Mouse (Mus musculus) stomach, embryonic 15.5 days (tissue): ENCODE data around the gene Itgad. TPM values are rescaled to one million over a fixed set of nuclear protein-coding genes. Genes with fewer than 3 reads are reported as not detected.
"Not testable (repeated sequence)": the region's sequence is repeated elsewhere in the genome, so short reads cannot be mapped to it uniquely, and the experiment has no call there.

Source experiments
- ATAC-seq: fragments of 200-750 bp; cut with Nextera tagmentation; 2 replicates; pipeline ENCODE4 v1.8.0; 2017; ENCODE audit warnings: low read depth, moderate number of reproducible peaks, moderate TSS enrichment; ENCODE audit not compliant: insufficient read depth, low FRiP score
- H3K27ac ChIP-seq: fragments of 300-500 bp; sonication (generic); 2 replicates; pipeline ENCODE4 v1.5.1; 2015; ENCODE audit warnings: mild to moderate bottlenecking, inconsistent platforms
- H3K27me3 ChIP-seq: fragments of 300-500 bp; sonication (generic); replicated peaks from 2 replicates; pipeline ENCODE4 v1.6.1; 2015; ENCODE audit warnings: inconsistent platforms
- H3K36me3 ChIP-seq: fragments of 300-500 bp; sonication (generic); 2 replicates; pipeline ENCODE4 v1.6.1; 2015; ENCODE audit warnings: inconsistent platforms
- H3K4me1 ChIP-seq: fragments of 300-500 bp; sonication (generic); 2 replicates; pipeline ENCODE4 v1.6.1; 2015; ENCODE audit warnings: inconsistent platforms
- H3K4me2 ChIP-seq: fragments of 300-500 bp; sonication (generic); 2 replicates; pipeline ENCODE4 v1.6.1; 2015; ENCODE audit warnings: mild to moderate bottlenecking, inconsistent platforms
- H3K4me3 ChIP-seq: fragments of 300-500 bp; sonication (generic); replicated peaks from 2 replicates; pipeline ENCODE4 v1.5.1; 2015; ENCODE audit warnings: inconsistent platforms
- H3K9ac ChIP-seq: fragments of 300-500 bp; sonication (generic); 2 replicates; pipeline ENCODE4 v1.6.1; 2015; ENCODE audit warnings: inconsistent platforms
- H3K9me3 ChIP-seq: fragments of 300-500 bp; sonication (generic); 2 replicates; pipeline ENCODE4 v1.6.1; 2016; ENCODE audit warnings: inconsistent platforms
- WGBS: fragments of 180-500 bp; shearing (Covaris S2); methylation state at CpG from one replicate; pipeline ENCODE4 v1.1.7; 2015; 5-methylcytosine and 5-hydroxymethylcytosine counted together
- polyA plus RNA-seq: library from polyadenylated mRNA; unstranded; fragments of >200 nt; fragmentation: Nextera tagmentation; extraction: Ambion mirVana; gene quantifications from 2 replicates; pipeline ENCODE4 v1.2.1, GENCODE M21; 2015

Gene Itgad
- polyA plus RNA-seq, 1 experiment from 2014 or later: not detected

DNA sequence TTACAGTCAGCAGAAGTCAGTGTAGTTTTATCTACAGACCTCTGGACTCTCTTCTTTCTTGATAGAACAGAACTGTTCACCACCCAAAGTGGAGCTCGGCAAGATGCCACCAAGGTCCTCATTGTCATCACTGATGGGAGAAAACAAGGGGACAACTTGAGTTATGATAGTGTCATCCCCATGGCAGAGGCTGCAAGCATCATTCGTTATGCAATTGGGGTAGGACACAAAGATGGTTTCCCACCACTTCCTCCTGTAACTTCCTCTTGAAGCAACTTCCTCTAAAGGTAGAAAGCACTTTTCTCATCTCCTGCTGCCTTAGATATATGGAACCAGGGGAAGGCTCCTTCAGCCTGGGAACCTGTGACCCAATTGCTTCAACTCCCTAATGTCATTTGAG lies 20.6 kb upstream of the Itgad start:
- ATAC-seq: no peak
- WGBS: 66% methylated on average over 2 of the region's 2 CpGs
- Histone ChIP-seq H3K4me3 (no peak overlapping the region), H3K36me3 (no peaks in the 10 kb centered on the region), H3K9ac (no peak overlapping the region), H3K4me1 (no peaks in the 10 kb centered on the region), H3K27me3 (no peaks in the 10 kb centered on the region), H3K4me2 (no peak overlapping the region), H3K27ac (no peak overlapping the region), H3K9me3 (no peaks in the 10 kb centered on the region)

DNA sequence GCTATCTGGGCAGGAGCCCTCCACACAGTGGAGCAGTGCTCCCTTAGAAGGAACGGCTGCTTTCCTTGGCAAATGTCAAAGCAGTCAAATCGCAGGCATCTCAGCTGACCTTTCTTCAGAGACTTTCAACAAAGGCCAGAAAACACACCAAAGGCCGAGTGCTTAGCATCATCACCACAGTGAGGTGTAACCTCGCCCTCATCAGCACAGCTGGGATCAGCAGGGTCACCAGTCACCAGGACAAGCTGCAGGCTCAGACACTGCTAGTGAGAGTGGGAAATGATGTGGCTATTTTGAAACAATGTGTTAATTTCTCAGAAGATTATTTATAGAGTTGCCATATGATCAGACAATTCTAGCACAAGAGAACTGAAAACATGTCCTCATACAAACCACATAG lies 17.2 kb upstream of the Itgad start:
- Histone ChIP-seq H3K9me3 (no peaks in the 10 kb centered on the region), H3K27me3 (no peaks in the 10 kb centered on the region), H3K9ac (no peak overlapping the region), H3K4me3 (no peak overlapping the region), H3K36me3 (no peaks in the 10 kb centered on the region), H3K4me2 (no peak overlapping the region), H3K27ac (no peak overlapping the region), H3K4me1 (no peaks in the 10 kb centered on the region)
- ATAC-seq: no peak
- WGBS: 35% methylated on average over 4 of the region's 4 CpGs

DNA sequence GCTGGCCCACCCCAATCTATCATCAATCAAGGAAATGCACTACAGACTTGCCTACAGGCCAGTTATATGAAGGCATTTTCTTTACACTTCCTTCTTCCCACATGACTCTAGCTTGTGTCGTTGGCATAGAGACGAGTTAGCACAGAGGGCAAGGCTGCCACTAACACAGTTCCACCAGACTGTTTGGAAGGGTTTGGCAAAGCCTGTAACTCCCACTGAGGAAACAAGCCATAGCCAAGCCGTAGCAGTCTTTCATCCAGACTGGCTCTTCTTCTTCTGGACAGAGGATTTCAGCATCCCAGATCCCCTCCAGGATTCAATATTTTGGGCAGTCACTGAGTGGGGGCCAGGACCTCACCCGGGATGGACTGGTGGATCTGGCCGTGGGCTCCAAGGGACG lies 14.6 kb upstream of the Itgad start:
- H3K9ac ChIP-seq: no peak overlapping the region
- 92% methylated on average over 6 of the region's 6 CpGs for WGBS
- H3K4me1 ChIP-seq: no peaks in the 10 kb centered on the region
- no peak for ATAC-seq
- no peak overlapping the region for H3K4me2 ChIP-seq
- no peaks in the 10 kb centered on the region for H3K36me3 ChIP-seq
- H3K4me3 ChIP-seq: no peak overlapping the region
- no peak overlapping the region for H3K27ac ChIP-seq
- H3K27me3 ChIP-seq: no peaks in the 10 kb centered on the region
- H3K9me3 ChIP-seq: no peaks in the 10 kb centered on the region

DNA sequence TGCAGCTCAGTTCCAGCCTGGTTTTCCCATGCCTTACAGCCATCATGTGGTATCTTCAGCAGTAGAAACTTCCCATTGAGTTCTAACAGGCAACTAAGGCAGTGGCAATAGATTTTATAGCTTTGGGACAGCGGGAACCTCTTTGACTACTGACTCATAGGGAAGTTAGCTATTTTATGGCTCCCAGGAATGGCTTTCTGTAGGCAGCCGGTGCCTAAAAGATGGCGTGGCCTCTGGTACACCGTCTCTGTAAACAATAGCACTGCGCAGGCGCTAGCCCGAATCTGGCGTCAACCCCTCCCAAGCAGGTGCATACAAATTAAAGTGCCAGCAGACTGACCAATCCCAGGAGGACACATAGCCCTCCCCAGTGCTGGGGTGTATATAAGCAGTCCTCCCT lies 3.2 kb upstream of the Itgad start:
- Histone ChIP-seq H3K27me3 (no peaks in the 10 kb centered on the region), H3K4me3 (no peak overlapping the region), H3K9me3 (no peaks in the 10 kb centered on the region), H3K36me3 (no peaks in the 10 kb centered on the region), H3K9ac (no peak overlapping the region), H3K4me1 (no peaks in the 10 kb centered on the region), H3K4me2 (no peak overlapping the region), H3K27ac (no peak overlapping the region)
- WGBS: 85% methylated on average over 8 of the region's 8 CpGs
- no peak for ATAC-seq

DNA sequence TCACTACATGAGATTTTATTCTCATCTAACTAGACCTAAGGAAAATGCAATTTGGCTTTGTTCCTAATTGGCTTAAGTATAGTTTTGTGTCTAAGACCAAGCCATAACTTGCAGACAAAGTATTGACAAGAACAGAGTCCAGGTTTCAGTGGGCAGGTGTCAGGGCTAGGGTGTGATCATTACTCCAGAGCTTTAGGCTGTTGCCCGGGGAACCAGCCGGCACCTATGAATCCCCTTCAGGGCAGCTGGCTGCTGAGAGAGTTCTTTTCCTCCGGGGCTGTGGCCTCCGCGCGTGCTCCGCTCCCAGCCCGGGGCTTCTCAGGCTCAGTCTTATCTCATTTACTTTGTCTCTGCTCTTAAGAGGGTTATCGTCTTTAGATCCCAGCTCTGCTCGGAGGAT lies 748 bp downstream of the Itgad start:
- ATAC-seq: no peak
- no peaks in the 10 kb centered on the region for H3K27me3 ChIP-seq
- H3K36me3 ChIP-seq: no peaks in the 10 kb centered on the region
- H3K9me3 ChIP-seq: no peaks in the 10 kb centered on the region
- H3K4me2 ChIP-seq: no peak overlapping the region
- no peak overlapping the region for H3K4me3 ChIP-seq
- no peaks in the 10 kb centered on the region for H3K4me1 ChIP-seq
- WGBS: 54% methylated on average over 10 of the region's 10 CpGs
- H3K27ac ChIP-seq: no peak overlapping the region
- no peak overlapping the region for H3K9ac ChIP-seq

DNA sequence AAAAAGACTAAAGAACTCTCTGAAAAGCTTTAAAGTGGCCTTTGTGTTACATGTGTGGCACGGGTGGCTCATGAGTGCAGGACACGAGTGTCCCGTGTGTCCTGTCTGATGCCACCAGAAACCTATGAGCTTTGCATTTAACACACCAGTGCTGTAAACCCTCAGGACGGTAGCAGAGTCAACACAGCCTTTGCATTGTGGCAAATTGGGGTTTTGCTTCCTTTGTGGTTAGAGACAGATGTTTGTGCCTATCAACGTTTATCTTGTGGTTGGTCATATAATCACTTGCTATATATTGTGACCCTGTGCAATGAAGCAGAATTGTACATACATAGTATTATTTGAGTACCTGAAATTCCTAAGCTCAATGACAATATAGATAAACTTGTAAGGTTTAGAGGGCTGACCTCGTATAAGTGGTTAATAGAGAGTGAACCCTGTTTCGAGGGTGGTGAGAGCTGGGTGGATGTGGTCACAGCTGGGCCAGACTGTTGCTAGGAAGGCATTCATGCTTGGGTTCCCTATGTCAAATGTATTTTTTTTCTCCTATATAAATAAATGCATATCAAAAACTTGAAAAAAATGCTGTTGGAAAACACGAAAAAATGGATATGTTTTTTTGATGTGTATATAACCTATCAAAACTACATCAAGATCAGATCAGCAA lies 4.6 kb downstream of the Itgad start:
- WGBS: 66% methylated on average over 8 of the region's 8 CpGs
- H3K9ac ChIP-seq, ATAC-seq, H3K4me3 ChIP-seq, H3K27ac ChIP-seq, H3K4me2 ChIP-seq, H3K4me1 ChIP-seq, H3K9me3 ChIP-seq, H3K27me3 ChIP-seq, H3K36me3 ChIP-seq: not testable (repeated sequence)

DNA sequence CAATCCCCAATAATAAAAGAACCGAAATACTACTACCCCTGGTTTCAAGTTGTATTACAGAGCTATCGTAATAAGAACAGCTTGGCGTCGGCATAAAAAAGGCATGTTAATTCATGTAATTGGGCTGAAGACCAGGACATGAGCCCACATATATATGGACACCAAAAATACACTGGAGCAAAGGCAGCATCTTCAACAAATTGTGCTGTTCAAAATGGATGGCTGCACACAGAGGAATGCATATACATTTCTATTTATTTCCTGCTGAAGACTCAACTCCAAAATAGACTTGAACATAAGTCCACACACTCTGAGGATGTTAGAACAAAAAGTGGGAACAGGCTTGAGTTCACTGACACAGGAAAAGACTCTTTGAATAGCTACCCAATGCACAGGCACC lies 9.8 kb downstream of the Itgad start:
- no peaks in the 10 kb centered on the region for H3K36me3 ChIP-seq
- ATAC-seq: no peak
- 93% methylated on average over 4 of the region's 4 CpGs for WGBS
- no peak overlapping the region for H3K27ac ChIP-seq
- H3K4me2 ChIP-seq: no peak overlapping the region
- no peak overlapping the region for H3K9ac ChIP-seq
- H3K9me3 ChIP-seq: no peaks in the 10 kb centered on the region
- H3K4me1 ChIP-seq: no peaks in the 10 kb centered on the region
- no peak overlapping the region for H3K4me3 ChIP-seq
- no peaks in the 10 kb centered on the region for H3K27me3 ChIP-seq

DNA sequence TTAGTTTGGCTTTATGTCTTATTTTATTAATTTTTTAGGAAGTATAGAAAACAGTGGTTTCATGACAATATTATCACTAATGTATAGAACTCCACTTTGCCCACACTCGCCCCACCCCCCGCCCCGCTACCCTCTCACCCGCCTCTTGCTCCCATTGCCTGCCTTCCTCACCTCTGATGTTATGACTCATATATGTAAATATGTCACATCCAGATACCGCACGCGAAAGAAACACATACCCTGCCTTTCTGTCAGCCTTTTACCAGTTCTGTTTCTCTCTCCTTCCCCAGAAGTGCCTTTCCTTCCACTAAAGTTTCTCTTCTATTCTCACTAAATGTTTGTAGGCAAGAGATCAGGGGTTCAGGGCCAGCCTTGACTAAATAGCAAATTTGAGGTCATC lies 12.2 kb downstream of the Itgad start:
- whole genome bisulfite sequencing: 74% methylated on average over 7 of the region's 7 CpGs
- H3K9ac ChIP-seq: no peak overlapping the region
- H3K4me3 ChIP-seq: no peak overlapping the region
- no peaks in the 10 kb centered on the region for H3K9me3 ChIP-seq
- H3K4me2 ChIP-seq: no peak overlapping the region
- H3K27ac ChIP-seq: no peak overlapping the region
- H3K27me3 ChIP-seq: no peaks in the 10 kb centered on the region
- H3K4me1 ChIP-seq: no peaks in the 10 kb centered on the region
- no peak for ATAC-seq
- H3K36me3 ChIP-seq: no peaks in the 10 kb centered on the region

DNA sequence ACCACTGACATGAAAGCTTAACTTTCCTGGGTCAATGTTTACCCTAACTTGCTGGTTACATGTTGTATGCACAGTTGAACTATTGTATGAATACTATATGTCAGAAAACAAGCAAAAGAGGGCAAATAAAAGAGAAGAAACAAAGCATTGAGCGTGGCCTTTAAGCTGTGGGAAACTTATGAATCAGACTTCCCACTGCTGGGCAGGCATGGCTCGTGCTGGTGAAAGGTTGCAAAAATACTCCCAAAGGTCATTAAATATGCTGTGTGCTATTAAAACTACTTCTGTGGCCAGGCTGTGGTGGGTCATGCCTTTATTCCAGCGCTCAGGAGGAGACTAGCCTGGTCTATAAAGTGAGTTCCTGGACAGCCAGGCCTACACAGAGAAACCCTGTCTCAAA lies 15.8 kb downstream of the Itgad start:
- no peak overlapping the region for H3K4me3 ChIP-seq
- H3K4me1 ChIP-seq: no peaks in the 10 kb centered on the region
- H3K9ac ChIP-seq: no peak overlapping the region
- 64% methylated on average over 3 of the region's 3 CpGs for WGBS
- no peaks in the 10 kb centered on the region for H3K36me3 ChIP-seq
- H3K4me2 ChIP-seq: no peak overlapping the region
- ATAC-seq: no peak
- no peaks in the 10 kb centered on the region for H3K27me3 ChIP-seq
- H3K27ac ChIP-seq: no peak overlapping the region
- no peaks in the 10 kb centered on the region for H3K9me3 ChIP-seq

DNA sequence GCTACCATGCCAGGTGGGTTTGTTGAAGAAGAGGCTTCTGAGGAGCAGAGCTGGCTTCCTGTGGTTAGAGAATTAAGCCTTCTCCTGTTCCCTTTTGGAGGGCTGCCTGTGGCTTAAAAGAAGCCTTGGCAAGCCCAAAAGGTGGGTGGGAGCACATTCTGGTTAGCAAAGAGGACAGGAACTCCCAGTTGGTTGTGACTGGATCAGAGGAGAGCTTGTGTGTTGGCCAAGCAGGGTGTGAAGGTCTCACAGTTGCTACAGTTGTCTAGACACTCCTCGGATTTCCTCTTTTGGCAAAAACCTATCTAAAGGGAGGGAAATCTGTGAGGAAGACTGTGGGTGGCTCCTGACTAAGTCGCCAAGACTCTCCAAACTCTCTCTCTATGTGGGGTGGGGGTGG lies 24.2 kb downstream of the Itgad start:
- WGBS: 55% methylated on average over 2 of the region's 2 CpGs
- no peak for ATAC-seq

DNA sequence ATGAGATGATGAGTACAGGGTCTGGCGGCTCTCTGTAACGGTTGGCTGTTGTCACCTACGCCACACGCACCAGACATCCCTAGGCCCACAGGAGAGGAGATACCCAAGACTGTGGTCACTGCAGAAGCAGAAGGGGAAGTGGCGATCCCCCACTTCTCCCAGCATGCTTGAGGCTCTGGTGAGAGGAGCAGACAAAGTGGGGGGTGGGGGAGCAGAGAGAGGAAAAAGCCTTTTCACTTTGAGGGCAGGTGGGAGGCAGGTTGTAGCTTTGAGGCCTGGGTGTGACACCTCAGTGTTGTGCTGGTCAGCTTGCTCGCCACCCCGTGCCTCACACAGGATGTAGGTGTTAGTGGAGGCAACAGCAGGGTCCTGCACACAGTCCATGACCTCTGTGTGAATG lies 25.9 kb downstream of the Itgad start:
- WGBS: 61% methylated on average over 7 of the region's 7 CpGs
- Histone ChIP-seq H3K4me3 (no peak overlapping the region), H3K4me1 (no peaks in the 10 kb centered on the region), H3K9ac (no peak overlapping the region), H3K27me3 (no peaks in the 10 kb centered on the region), H3K27ac (no peak overlapping the region), H3K36me3 (no peaks in the 10 kb centered on the region), H3K9me3 (no peaks in the 10 kb centered on the region), H3K4me2 (no peak overlapping the region)
- ATAC-seq: no peak

More for the DNA sequence above, 24.2 kb downstream of the Itgad start:
- Histone ChIP-seq H3K9me3 (no peaks in the 10 kb centered on the region), H3K27ac (no peak overlapping the region), H3K36me3 (no peaks in the 10 kb centered on the region), H3K4me1 (no peaks in the 10 kb centered on the region), H3K9ac (no peak overlapping the region), H3K27me3 (no peaks in the 10 kb centered on the region), H3K4me3 (no peak overlapping the region), H3K4me2 (no peak overlapping the region)

DNA sequence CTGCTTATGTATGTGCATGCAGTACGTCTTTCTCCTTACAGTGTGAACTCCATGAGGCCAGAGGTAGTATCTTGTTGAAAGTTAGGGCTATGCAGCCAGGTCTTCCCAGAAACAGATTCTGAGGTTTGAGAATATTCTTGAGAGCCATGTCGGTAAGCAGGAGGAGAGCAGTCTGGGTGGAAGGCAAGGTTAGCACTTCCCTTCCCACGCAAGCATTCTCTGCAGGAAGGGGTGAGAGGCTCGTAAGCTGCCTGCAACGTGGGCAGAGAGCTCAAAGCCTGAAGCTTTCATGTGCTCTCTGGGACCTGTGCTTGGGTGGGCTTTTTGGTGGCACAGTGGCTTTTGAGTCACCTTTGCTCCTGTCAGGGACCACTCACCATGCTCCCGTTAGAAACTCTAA lies 26.4 kb downstream of the Itgad start:
- ATAC-seq: no peak
- Histone ChIP-seq H3K27me3 (no peaks in the 10 kb centered on the region), H3K4me2 (no peak overlapping the region), H3K4me3 (no peak overlapping the region), H3K36me3 (no peaks in the 10 kb centered on the region), H3K4me1 (no peaks in the 10 kb centered on the region), H3K9ac (no peak overlapping the region), H3K9me3 (no peaks in the 10 kb centered on the region), H3K27ac (no peak overlapping the region)
- 62% methylated on average over 6 of the region's 6 CpGs for WGBS

DNA sequence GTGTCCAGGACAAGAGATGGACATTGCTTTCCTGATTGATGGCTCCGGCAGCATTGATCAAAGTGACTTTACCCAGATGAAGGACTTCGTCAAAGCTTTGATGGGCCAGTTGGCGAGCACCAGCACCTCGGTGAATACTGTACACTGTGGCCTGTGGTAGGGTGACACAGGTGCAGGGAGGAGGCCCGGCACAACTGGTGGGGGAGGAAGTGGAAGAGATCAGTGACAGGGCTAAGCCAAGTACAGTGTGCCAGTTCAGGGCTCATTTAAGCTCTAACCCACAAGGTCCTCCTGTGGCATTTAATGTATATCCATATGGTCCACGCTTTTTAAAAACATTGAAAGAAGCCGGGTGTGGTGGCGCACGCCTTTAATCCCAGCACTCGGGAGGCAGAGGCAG lies 27.5 kb downstream of the Itgad start:
- WGBS: 91% methylated on average over 10 of the region's 10 CpGs
- no peak overlapping the region for H3K4me2 ChIP-seq
- no peak overlapping the region for H3K9ac ChIP-seq
- no peak for ATAC-seq
- no peaks in the 10 kb centered on the region for H3K9me3 ChIP-seq
- no peak overlapping the region for H3K4me3 ChIP-seq
- no peaks in the 10 kb centered on the region for H3K27me3 ChIP-seq
- no peaks in the 10 kb centered on the region for H3K36me3 ChIP-seq
- no peaks in the 10 kb centered on the region for H3K4me1 ChIP-seq
- no peak overlapping the region for H3K27ac ChIP-seq
